Mouse (Mus musculus): ENCODE results near the gene Oas1e. TPM values are rescaled to one million over a fixed set of nuclear protein-coding genes. Genes with fewer than 3 reads are reported as not detected.

Gene Oas1e
- total RNA-seq, 2 experiments from 2014 or later = not detected

GRCm38 (mm10) chr5:120777478-120777877 is 17.9 kb downstream of the Oas1e start, which contains the start of gene Oas3:
Gene Oas3, minus strand, starts transcription at chr5:120777661.
- ATAC-seq (replicated peaks; ENCODE audit: poor library complexity, severe bottlenecking) = peak; percentile 58

GRCm38 (mm10) chr5:120776801-120777200 is 18.5 kb downstream of the Oas1e start:
- ATAC-seq (replicated peaks; ENCODE audit: poor library complexity, severe bottlenecking) = no peak

GRCm38 (mm10) chr5:120775287-120775985 is 19.9 kb downstream of the Oas1e start:
- ATAC-seq (replicated peaks; ENCODE audit: poor library complexity, severe bottlenecking) = peak; percentile 75

GRCm38 (mm10) chr5:120769396-120769795 is 25.9 kb downstream of the Oas1e start:
- ATAC-seq (replicated peaks; ENCODE audit: poor library complexity, severe bottlenecking) = no peak

- ATAC-seq (replicated peaks; ENCODE audit: poor library complexity, severe bottlenecking) = no peak
Observed at GRCm38 (mm10) chr5:120765010-120765409, 30.3 kb downstream of the Oas1e start.

GRCm38 (mm10) chr5:120761901-120762300 is 33.4 kb downstream of the Oas1e start:
- ATAC-seq (replicated peaks; ENCODE audit: poor library complexity, severe bottlenecking) = no peak

- peak; percentile 68 for ATAC-seq (replicated peaks; ENCODE audit: poor library complexity, severe bottlenecking)
Observed at GRCm38 (mm10) chr5:120754215-120754614, 41.1 kb downstream of the Oas1e start.

- ATAC-seq (replicated peaks; ENCODE audit: poor library complexity, severe bottlenecking) = no peak
Observed at GRCm38 (mm10) chr5:120752786-120753185, 42.5 kb downstream of the Oas1e start.

- no peak for ATAC-seq (replicated peaks; ENCODE audit: poor library complexity, severe bottlenecking)
Observed at GRCm38 (mm10) chr5:120751206-120751605, 44.1 kb downstream of the Oas1e start.

- peak; percentile 65 for ATAC-seq (replicated peaks; ENCODE audit: poor library complexity, severe bottlenecking)
Observed at GRCm38 (mm10) chr5:120749688-120750087, 45.6 kb downstream of the Oas1e start, which contains the start of gene Oas2. Gene Oas2, minus strand, starts transcription at chr5:120749853.

- no peak for ATAC-seq (replicated peaks; ENCODE audit: poor library complexity, severe bottlenecking)
Observed at GRCm38 (mm10) chr5:120746451-120746850, 48.9 kb downstream of the Oas1e start.

- ATAC-seq (replicated peaks; ENCODE audit: poor library complexity, severe bottlenecking) = 0 out of 2 replicates have a peak, but pooled peaks have one; percentile 30
Observed at GRCm38 (mm10) chr5:120742125-120742524, 53.2 kb downstream of the Oas1e start.

Other genes with a start within 250 kb of the Oas1e start
- 28.8 and 41.5 TPM in 2 replicates for gene Tpcn1, start 206.9 kb downstream of the Oas1e start, total RNA-seq (2014; fragmentation: Nextera tagmentation)
- gene Tpcn1, start 206.9 kb downstream of the Oas1e start, total RNA-seq (2017) = 12.7 and 14.1 TPM in 2 replicates
- gene Iqcd, start 206.5 kb downstream of the Oas1e start, total RNA-seq (2014; fragmentation: Nextera tagmentation) = not detected in 2 replicates
- gene Iqcd, start 206.5 kb downstream of the Oas1e start, total RNA-seq (2017) = not detected in 2 replicates
- gene Rita1, start 182.9 kb downstream of the Oas1e start, total RNA-seq (2014; fragmentation: Nextera tagmentation) = 3.0 and 5.3 TPM in 2 replicates
- gene Rita1, start 182.9 kb downstream of the Oas1e start, total RNA-seq (2017) = 1.8 and 3.9 TPM in 2 replicates
- 21.5 and 27.9 TPM in 2 replicates for gene Ddx54, start 182.8 kb downstream of the Oas1e start, total RNA-seq (2014; fragmentation: Nextera tagmentation)
- gene Ddx54, start 182.8 kb downstream of the Oas1e start, total RNA-seq (2017) = 33.1 and 38.7 TPM in 2 replicates
- not detected in 2 replicates for gene Cfap73, start 161.3 kb downstream of the Oas1e start, total RNA-seq (2014; fragmentation: Nextera tagmentation)
- not detected in 2 replicates for gene Cfap73, start 161.3 kb downstream of the Oas1e start, total RNA-seq (2017)
- not detected in 2 replicates for gene Rasal1, start 146.7 kb downstream of the Oas1e start, total RNA-seq (2014; fragmentation: Nextera tagmentation)
- not detected in 2 replicates for gene Rasal1, start 146.7 kb downstream of the Oas1e start, total RNA-seq (2017)
- gene Dtx1, start 83.6 kb downstream of the Oas1e start, total RNA-seq (2014; fragmentation: Nextera tagmentation) = not detected in 2 replicates
- gene Dtx1, start 83.6 kb downstream of the Oas1e start, total RNA-seq (2017) = not detected in 2 replicates
- gene Oas2, start 45.7 kb downstream of the Oas1e start, total RNA-seq (2014; fragmentation: Nextera tagmentation) = 0.47 TPM in 1 of 2 replicates, not detected in the other
- 1.0 TPM in 1 of 2 replicates, not detected in the other for gene Oas2, start 45.7 kb downstream of the Oas1e start, total RNA-seq (2017)
- gene Oas3, start 17.9 kb downstream of the Oas1e start, total RNA-seq (2014; fragmentation: Nextera tagmentation) = 0.17 and 1.3 TPM in 2 replicates
- 0.77 and 0.90 TPM in 2 replicates for gene Oas3, start 17.9 kb downstream of the Oas1e start, total RNA-seq (2017)
- 3.8 TPM in 1 of 2 replicates, not detected in the other for gene Oas1c, start 17.0 kb upstream of the Oas1e start, total RNA-seq (2014; fragmentation: Nextera tagmentation)
- 0.21 and 2.5 TPM in 2 replicates for gene Oas1c, start 17.0 kb upstream of the Oas1e start, total RNA-seq (2017)
- gene Oas1f, start 51.8 kb upstream of the Oas1e start, total RNA-seq (2014; fragmentation: Nextera tagmentation) = not detected in 2 replicates
- not detected in 2 replicates for gene Oas1f, start 51.8 kb upstream of the Oas1e start, total RNA-seq (2017)
- not detected in 2 replicates for gene Oas1h, start 65.9 kb upstream of the Oas1e start, total RNA-seq (2014; fragmentation: Nextera tagmentation)
- not detected in 2 replicates for gene Oas1h, start 65.9 kb upstream of the Oas1e start, total RNA-seq (2017)
- gene Oas1g, start 92.1 kb upstream of the Oas1e start, total RNA-seq (2014; fragmentation: Nextera tagmentation) = 2.9 TPM in 1 of 2 replicates, not detected in the other
- 1.6 TPM in 1 of 2 replicates, not detected in the other for gene Oas1g, start 92.1 kb upstream of the Oas1e start, total RNA-seq (2017)
- gene Oas1a, start 112.0 kb upstream of the Oas1e start, total RNA-seq (2014; fragmentation: Nextera tagmentation) = 11.6 and 14.6 TPM in 2 replicates
- gene Oas1a, start 112.0 kb upstream of the Oas1e start, total RNA-seq (2017) = 10.4 and 14.3 TPM in 2 replicates
- gene Oas1d, start 119.0 kb upstream of the Oas1e start, total RNA-seq (2014; fragmentation: Nextera tagmentation) = not detected in 2 replicates
- not detected in 2 replicates for gene Oas1d, start 119.0 kb upstream of the Oas1e start, total RNA-seq (2017)
- gene Rph3a, start 214.6 kb upstream of the Oas1e start, total RNA-seq (2014; fragmentation: Nextera tagmentation) = not detected in 2 replicates
- 0.22 TPM in 1 of 2 replicates, not detected in the other for gene Rph3a, start 214.6 kb upstream of the Oas1e start, total RNA-seq (2017)

All from granulocyte monocyte progenitor cell, adult 5-6 weeks (primary cell).